Mouse (Mus musculus) kidney, adult 2 months (tissue): ENCODE data around the gene Slc7a14.

Experiments used
- CTCF ChIP-seq: fragments of 200-500 bp; conservative IDR thresholded peaks from 2 replicates; pipeline ENCODE4 v1.5.1; 2011; ENCODE audit warnings: low read depth, mild to moderate bottlenecking, control low read depth, low read length, moderate library complexity, mixed read lengths; ENCODE audit not compliant: insufficient read depth, insufficient read length
- POLR2A ChIP-seq: fragments of 200-500 bp; IDR thresholded peaks from one replicate; pipeline ENCODE4 v1.6.1; 2011; ENCODE audit warnings: low read depth, low read length, control low read depth

- no peak for TF ChIP-seq CTCF
- no peak for TF ChIP-seq POLR2A
Observed at GRCm38 (mm10) chr3:31203947-31204346, 106.2 kb downstream of the Slc7a14 start.
